Mouse (Mus musculus) cerebellum, adult 11-12 months (tissue): ENCODE measurements at regions not wholly inside any gene's neighbourhood (a gene's known extent, or its start where the extent isn't known, plus 50 kb on each side); places are given as distances from the start of the nearest gene placed in this dataset.

Source experiments
- DNase-seq: peaks from one replicate; pipeline ENCODE4 v3.0.0; 2022

- DNase-seq, result no peak
Measured at GRCm38 (mm10) chr4:80442711-80443110, 391.2 kb upstream of the Tyrp1 start.

GRCm38 (mm10) chr4:80463615-80464014 lies 370.3 kb upstream of the Tyrp1 start:
- DNase-seq, result no peak

GRCm38 (mm10) chr4:80475736-80476478 lies 358.0 kb upstream of the Tyrp1 start:
- no peak for DNase-seq

GRCm38 (mm10) chr4:80515087-80515486 lies 318.8 kb upstream of the Tyrp1 start:
- no peak for DNase-seq

GRCm38 (mm10) chr4:80517476-80518285 lies 316.2 kb upstream of the Tyrp1 start:
- DNase-seq, result peak; percentile 3

- no peak for DNase-seq
Measured at GRCm38 (mm10) chr4:80518589-80518988, 315.3 kb upstream of the Tyrp1 start.

- no peak for DNase-seq
Measured at GRCm38 (mm10) chr4:80539854-80540253, 294.1 kb upstream of the Tyrp1 start.

- DNase-seq, result no peak
Measured at GRCm38 (mm10) chr4:80545086-80545485, 288.8 kb upstream of the Tyrp1 start.

GRCm38 (mm10) chr4:80589438-80589837 lies 244.5 kb upstream of the Tyrp1 start:
- DNase-seq, result no peak

- peak; percentile 4 for DNase-seq
Measured at GRCm38 (mm10) chr4:80628271-80628670, 205.7 kb upstream of the Tyrp1 start.

GRCm38 (mm10) chr4:80629251-80629650 lies 204.7 kb upstream of the Tyrp1 start:
- peak; percentile 7 for DNase-seq

- DNase-seq, result no peak
Measured at GRCm38 (mm10) chr4:80630260-80630659, 203.7 kb upstream of the Tyrp1 start.

GRCm38 (mm10) chr4:80631041-80631440 lies 202.9 kb upstream of the Tyrp1 start:
- DNase-seq, result peak; percentile 39

- DNase-seq, result peak; percentile 4
Measured at GRCm38 (mm10) chr4:80631441-80631840, 202.5 kb upstream of the Tyrp1 start.

- DNase-seq, result peak; percentile 23
Measured at GRCm38 (mm10) chr4:80638381-80638780, 195.5 kb upstream of the Tyrp1 start.
